Mouse (Mus musculus) cerebellum, adult 9-10 months (tissue): ENCODE measurements around the gene Psg25.
"Not testable (repeated sequence)": the region's sequence is repeated elsewhere in the genome, so short reads cannot be mapped to it uniquely, and the experiment has no call there.

Experiments used
- DNase-seq: peaks from one replicate; pipeline ENCODE4 v3.0.0; 2022

Gene Psg25

DNA sequence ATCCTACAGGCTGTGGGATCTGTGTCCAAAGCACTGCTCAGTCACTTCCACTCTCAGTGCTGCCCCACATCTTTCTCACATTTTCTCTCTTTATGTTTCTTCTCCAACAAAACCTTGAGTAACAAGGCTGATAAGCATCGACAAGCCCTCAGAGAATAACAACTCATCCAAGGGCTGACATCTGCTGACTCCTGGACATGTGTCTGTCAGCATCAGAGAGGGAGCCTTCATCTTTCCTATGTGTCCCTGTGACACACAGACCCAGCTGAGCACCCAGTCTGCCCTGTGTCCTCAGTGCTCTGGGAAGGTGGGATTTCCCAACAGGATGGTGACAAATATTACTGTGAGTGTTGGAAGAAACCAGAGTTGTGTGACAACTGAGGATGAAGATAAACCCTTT, at the start of gene Psg25:
Gene Psg25, minus strand, starts transcription at position 101 of the 400 bp plus-strand sequence.
- no peak for DNase-seq

- DNase-seq = no peak
Observed at GRCm38 (mm10) chr7:18567205-18567604, 35.1 kb upstream of the Psg25 start, which contains the start of gene Psg27. Gene Psg27 (minus strand): TSS chr7:18567305.

GRCm38 (mm10) chr7:18559850-18560249, 27.8 kb upstream of the Psg25 start:
- DNase-seq = no peak

- not testable (repeated sequence) for DNase-seq
Observed at GRCm38 (mm10) chr7:18555751-18556150, 23.7 kb upstream of the Psg25 start.

- DNase-seq = no peak
Observed at GRCm38 (mm10) chr7:18533420-18533819, 1.4 kb upstream of the Psg25 start.

DNA sequence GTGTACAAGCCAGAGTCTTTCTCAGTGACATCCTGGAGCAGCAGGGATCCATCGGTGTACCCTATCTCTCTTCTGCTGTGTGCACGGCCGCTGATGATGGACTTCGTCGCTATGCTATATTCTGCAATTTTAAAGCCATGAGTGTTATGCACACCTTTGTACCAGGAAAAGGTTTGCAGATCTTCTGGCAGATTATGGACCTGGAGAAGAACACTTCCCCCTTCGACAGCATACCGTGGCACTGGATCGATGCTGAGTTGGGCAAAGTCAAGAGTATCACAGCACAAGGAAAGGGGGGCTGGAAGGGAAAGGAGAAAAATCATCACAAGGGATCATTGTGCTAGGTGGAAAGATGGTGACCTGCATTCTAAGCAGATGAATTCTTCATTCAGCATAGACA, 7.4 kb downstream of the Psg25 start:
- DNase-seq = no peak

DNA sequence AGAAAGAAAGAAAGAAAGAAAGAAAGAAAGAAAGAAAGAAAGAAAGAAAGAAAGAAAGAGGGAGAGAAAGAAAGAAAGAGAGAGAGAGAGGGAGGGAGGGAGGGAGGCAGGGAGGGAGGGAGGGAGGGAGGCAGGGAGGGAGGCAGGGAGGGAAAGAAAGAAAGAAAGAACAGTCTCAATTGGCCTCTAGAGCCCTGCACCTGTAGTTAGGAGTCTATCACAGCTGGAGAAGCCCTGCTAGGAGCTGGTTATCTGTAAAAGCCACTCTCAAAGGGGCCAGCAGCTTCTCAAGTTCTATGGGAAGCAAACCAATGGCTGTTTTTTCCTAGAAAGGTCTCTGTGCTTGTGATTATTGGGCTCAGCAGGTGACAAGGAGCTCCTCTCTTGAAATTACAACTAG, 19.2 kb downstream of the Psg25 start:
- not testable (repeated sequence) for DNase-seq

DNA sequence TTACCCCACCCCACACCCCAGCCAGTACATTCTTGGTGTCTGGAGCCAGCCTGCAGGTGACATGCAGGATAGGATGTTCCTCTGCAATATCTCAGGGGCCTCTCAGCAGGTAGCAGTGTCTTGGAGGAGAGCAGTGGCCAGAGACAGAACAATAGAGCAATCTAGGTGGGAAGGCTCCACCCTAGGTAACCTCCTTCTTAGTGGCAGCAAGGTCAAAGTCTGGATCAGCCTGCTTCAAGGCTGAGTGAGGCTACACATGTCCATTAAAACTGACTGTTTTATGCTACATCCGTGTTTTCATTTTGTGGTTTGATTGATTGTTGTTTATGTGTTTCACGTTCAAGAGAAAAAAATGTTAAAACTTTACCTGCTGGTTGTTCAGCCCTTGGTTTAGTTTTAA, 19.7 kb downstream of the Psg25 start:
- DNase-seq = not testable (repeated sequence)

DNA sequence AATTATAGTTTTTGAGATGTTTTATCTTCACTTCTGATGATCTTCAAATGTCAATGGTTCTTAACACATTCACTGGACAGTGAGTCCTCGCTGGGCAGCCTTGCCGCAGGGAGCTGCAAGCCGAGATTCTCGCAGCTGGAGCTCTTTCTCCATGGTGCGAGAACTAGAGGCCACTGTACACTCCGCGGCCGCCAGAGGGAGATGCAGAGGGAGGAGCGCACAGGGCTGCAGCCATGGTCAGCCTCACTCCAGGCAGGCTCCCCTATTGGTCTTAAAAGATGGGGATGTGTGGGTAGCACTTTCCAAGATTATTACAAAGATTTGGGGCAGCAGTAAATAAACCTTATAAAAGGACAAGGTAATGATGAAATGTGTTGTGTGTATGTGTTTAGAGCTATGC, 20.6 kb downstream of the Psg25 start:
- no peak for DNase-seq

DNA sequence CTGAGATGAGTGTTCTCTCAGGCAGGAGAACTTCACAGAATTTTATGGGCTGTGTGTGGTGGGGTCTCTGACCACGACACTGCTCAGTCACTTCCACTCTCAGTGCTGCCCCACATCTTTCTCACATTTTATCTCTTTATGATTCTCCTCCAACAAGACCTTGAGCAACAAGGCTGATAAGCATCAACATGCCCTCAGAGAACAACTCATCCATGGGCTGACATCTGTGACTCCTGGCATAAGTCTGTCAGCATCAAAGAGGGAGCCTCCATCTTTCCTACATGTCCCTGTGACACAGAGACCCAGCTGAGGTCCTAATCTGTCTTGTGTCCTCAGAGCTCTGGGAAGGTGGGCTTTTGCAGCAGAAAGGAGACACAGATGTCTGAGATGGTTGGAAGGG, 48.0 kb downstream of the Psg25 start, which contains the start of gene Psg26:
Gene Psg26, minus strand, starts transcription at position 101 of the 400 bp plus-strand sequence.
- no peak for DNase-seq
